Mouse (Mus musculus) limb, embryonic 13.5 days (tissue): ENCODE measurements around the gene Plcg2. TPM values are rescaled to one million over a fixed set of nuclear protein-coding genes. Genes with fewer than 3 reads are reported as not detected.

Experiments used
- ATAC-seq: fragments of 200-750 bp; cut with Nextera tagmentation; 2 replicates; pipeline ENCODE4 v1.8.0; 2017; ENCODE audit warnings: low read depth, moderate number of reproducible peaks, moderate TSS enrichment; ENCODE audit not compliant: low FRiP score
- H3K27ac ChIP-seq: fragments of 300-500 bp; sonication (generic); 2 replicates; pipeline ENCODE4 v1.5.1; 2015; ENCODE audit warnings: inconsistent platforms, mild to moderate bottlenecking, moderate library complexity
- H3K27me3 ChIP-seq: fragments of 300-500 bp; sonication (generic); 2 replicates; pipeline ENCODE4 v1.6.1; 2015; ENCODE audit warnings: mild to moderate bottlenecking, inconsistent platforms
- H3K36me3 ChIP-seq: fragments of 300-500 bp; sonication (generic); 2 replicates; pipeline ENCODE4 v1.6.1; 2015; ENCODE audit warnings: inconsistent platforms, mild to moderate bottlenecking, moderate library complexity
- H3K4me1 ChIP-seq: fragments of 300-500 bp; sonication (generic); 2 replicates; pipeline ENCODE4 v1.6.1; 2015; ENCODE audit warnings: inconsistent platforms
- H3K4me2 ChIP-seq: fragments of 300-500 bp; sonication (generic); replicated peaks from 2 replicates; pipeline ENCODE4 v1.6.1; 2015; ENCODE audit warnings: inconsistent platforms, mild to moderate bottlenecking, moderate library complexity
- H3K4me3 ChIP-seq: fragments of 300-500 bp; sonication (generic); 2 replicates; pipeline ENCODE4 v1.5.1; 2015; ENCODE audit warnings: moderate library complexity, mild to moderate bottlenecking, inconsistent platforms
- H3K9ac ChIP-seq: fragments of 300-500 bp; sonication (generic); 2 replicates; pipeline ENCODE4 v1.6.1; 2015; ENCODE audit warnings: mild to moderate bottlenecking, inconsistent platforms
- H3K9me3 ChIP-seq: fragments of 300-500 bp; sonication (generic); 2 replicates; pipeline ENCODE4 v1.6.1; 2016; ENCODE audit warnings: inconsistent platforms
- WGBS: fragments of 180-500 bp; shearing (Covaris S2); methylation state at CpG from one replicate; pipeline ENCODE4 v1.1.7; 2015; 5-methylcytosine and 5-hydroxymethylcytosine counted together
- polyA plus RNA-seq: library from polyadenylated mRNA; unstranded; fragments of >200 nt; fragmentation: Nextera tagmentation; extraction: Ambion mirVana; gene quantifications from 2 replicates; pipeline ENCODE4 v1.2.1, GENCODE M21; 2015

The Plcg2 gene
- polyA plus RNA-seq, 1 experiment from 2014 or later: 3.5 TPM

DNA sequence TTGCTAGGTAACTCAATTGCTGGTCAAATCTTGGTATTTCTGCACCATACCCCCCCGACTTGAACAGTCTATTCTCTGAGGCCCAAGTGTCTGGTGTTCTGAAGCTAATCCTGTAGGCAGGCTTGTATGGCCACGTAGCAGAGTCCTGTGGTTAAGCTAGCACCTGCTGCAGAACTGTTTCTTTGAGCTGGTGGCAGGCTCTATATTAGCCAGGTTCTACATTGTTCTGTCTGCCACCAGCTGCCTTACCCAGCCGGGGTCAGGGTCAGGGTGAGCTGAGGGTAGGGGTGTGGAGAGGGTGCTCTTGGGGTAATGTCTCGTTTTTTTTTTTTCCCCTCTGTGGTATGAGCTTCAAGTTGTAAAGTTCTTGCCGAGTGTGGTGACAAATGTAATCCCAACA lies 31.1 kb downstream of the Plcg2 start:
- Histone ChIP-seq H3K4me1 (0 out of 2 replicates have a peak, but pooled peaks cover 2% of the 10 kb centered on the region), H3K27me3 (no peaks in the 10 kb centered on the region), H3K27ac (no peak overlapping the region), H3K4me3 (no peak overlapping the region), H3K4me2 (no peak overlapping the region), H3K9ac (no peak overlapping the region), H3K36me3 (no peaks in the 10 kb centered on the region), H3K9me3 (no peaks in the 10 kb centered on the region)
- peak; percentile 32; the same call in 1 of the 2 replicates for ATAC-seq
- 65% methylated on average over 5 of the region's 5 CpGs for WGBS

DNA sequence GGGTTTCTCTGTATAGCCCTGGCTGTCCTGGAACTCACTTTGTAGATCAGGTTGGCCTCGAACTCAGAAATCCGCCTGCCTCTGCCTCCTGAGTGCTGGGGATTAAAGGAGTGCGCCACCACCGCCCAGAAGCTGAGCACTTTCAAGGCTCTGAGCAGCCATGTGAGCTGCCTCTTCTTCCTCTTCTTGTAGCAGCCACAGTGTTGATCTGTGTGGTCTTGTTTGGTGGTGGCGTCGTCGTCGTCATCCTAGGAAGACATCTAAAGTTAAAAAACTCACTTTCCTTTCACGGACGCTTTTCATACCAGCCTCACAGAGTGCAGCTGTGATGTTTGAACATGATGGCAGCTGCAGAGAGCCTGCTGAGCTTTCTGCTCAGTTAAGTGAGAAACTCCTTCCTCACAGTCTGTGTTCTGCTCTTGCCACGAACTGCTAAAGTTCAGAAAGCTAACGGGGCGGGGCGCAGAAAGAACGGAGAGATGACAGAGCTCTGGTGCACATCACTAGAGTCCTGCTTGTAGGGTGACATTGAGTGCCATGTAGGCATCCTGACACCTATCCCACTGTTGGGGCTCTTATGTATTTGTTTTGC lies 34.4 kb downstream of the Plcg2 start:
- Histone ChIP-seq H3K4me3 (no peak overlapping the region), H3K27ac (no peak overlapping the region), H3K4me1 (no peaks in the 10 kb centered on the region), H3K27me3 (no peaks in the 10 kb centered on the region), H3K4me2 (no peak overlapping the region), H3K9ac (no peak overlapping the region), H3K9me3 (no peaks in the 10 kb centered on the region), H3K36me3 (no peaks in the 10 kb centered on the region)
- 88% methylated on average over 15 of the region's 15 CpGs for WGBS
- no peak for ATAC-seq

DNA sequence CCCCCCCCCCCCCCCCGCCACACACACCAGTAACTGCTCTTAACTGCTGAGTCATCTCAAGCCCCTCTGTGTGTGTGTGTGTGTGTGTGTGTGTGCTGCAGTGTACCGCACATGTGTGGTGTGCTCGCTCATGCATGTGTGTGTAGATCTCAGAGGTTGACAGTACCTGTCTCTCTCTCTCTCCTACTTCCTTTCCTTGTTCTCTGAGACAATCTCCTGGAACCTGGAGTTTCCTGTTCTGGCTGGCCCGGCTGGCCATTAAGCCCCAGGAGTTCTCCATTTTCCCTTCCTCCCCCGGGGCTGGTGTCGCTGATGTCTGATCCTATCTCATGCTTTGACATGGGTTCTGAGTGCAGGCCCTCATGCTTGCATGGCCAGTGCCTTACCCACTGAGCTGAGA lies 38.8 kb downstream of the Plcg2 start:
- no peaks in the 10 kb centered on the region for H3K9me3 ChIP-seq
- no peak for ATAC-seq
- H3K36me3 ChIP-seq: no peaks in the 10 kb centered on the region
- H3K9ac ChIP-seq: no peak overlapping the region
- 55% methylated on average over 5 of the region's 6 CpGs for WGBS
- H3K27me3 ChIP-seq: no peaks in the 10 kb centered on the region
- no peak overlapping the region for H3K4me3 ChIP-seq
- no peak overlapping the region for H3K4me2 ChIP-seq
- no peak overlapping the region for H3K27ac ChIP-seq
- no peaks in the 10 kb centered on the region for H3K4me1 ChIP-seq

GRCm38 (mm10) chr8:117537751-117538150 lies 39.7 kb downstream of the Plcg2 start:
- no peaks in the 10 kb centered on the region for H3K4me1 ChIP-seq
- ATAC-seq: no peak
- H3K4me2 ChIP-seq: no peak overlapping the region
- H3K36me3 ChIP-seq: no peaks in the 10 kb centered on the region
- H3K4me3 ChIP-seq: no peak overlapping the region
- no peak overlapping the region for H3K27ac ChIP-seq
- H3K27me3 ChIP-seq: no peaks in the 10 kb centered on the region
- H3K9ac ChIP-seq: no peak overlapping the region
- 63% methylated on average over 7 of the region's 7 CpGs for WGBS
- H3K9me3 ChIP-seq: no peaks in the 10 kb centered on the region

GRCm38 (mm10) chr8:117542951-117543350 lies 44.9 kb downstream of the Plcg2 start:
- Histone ChIP-seq H3K9ac (no peak overlapping the region), H3K27me3 (no peaks in the 10 kb centered on the region), H3K4me2 (no peak overlapping the region), H3K4me3 (no peak overlapping the region), H3K9me3 (no peaks in the 10 kb centered on the region), H3K36me3 (no peaks in the 10 kb centered on the region), H3K27ac (no peak overlapping the region), H3K4me1 (no peaks in the 10 kb centered on the region)
- no peak for ATAC-seq

DNA sequence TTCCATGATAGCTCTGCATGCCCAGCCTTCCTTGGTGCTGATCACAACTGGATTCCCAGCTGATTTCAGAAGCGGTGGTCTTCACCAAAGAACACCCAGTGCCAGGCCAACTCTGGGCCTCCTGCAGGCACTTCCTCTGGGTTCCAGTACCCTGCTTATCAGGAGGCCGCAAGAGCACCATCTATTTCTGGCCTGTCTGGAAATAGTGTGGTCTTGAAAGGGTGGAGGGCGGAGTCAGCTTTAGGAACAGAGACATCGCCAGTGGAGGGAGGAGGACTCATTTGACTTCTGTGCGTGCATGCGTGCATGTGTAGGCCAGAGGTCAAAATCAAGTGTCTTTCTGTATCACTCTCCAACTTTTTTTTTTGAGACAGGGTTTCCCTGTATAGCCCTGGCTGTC lies 45.7 kb downstream of the Plcg2 start:
- no peaks in the 10 kb centered on the region for H3K36me3 ChIP-seq
- 83% methylated on average over 6 of the region's 6 CpGs for WGBS
- no peak overlapping the region for H3K27ac ChIP-seq
- no peaks in the 10 kb centered on the region for H3K9me3 ChIP-seq
- no peak overlapping the region for H3K4me2 ChIP-seq
- ATAC-seq: no peak
- no peaks in the 10 kb centered on the region for H3K4me1 ChIP-seq
- no peaks in the 10 kb centered on the region for H3K27me3 ChIP-seq
- H3K4me3 ChIP-seq: no peak overlapping the region
- H3K9ac ChIP-seq: no peak overlapping the region

DNA sequence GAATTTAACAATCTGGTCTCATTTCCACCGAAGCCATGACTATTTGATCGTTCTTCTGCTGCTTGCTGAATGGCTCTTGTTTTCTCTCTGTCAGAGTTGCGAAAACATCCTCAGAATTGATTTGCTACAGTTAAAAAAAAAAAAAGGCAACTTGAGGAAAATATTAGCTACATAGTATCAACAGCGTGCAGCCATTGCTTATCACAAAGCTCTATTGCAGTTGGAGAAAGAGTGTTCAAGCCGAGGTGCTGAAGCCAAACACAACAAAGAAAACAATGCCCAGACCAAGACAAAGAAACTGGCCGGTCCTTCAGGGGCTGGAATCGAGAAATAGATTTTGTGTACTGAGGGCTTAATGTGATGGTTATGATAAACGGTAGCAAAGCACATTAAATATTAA lies 47.0 kb downstream of the Plcg2 start:
- H3K27me3 ChIP-seq: no peaks in the 10 kb centered on the region
- H3K4me3 ChIP-seq: no peak overlapping the region
- H3K36me3 ChIP-seq: no peaks in the 10 kb centered on the region
- no peaks in the 10 kb centered on the region for H3K4me1 ChIP-seq
- no peak for ATAC-seq
- no peak overlapping the region for H3K9ac ChIP-seq
- no peak overlapping the region for H3K4me2 ChIP-seq
- 89% methylated on average over 8 of the region's 8 CpGs for WGBS
- H3K9me3 ChIP-seq: no peaks in the 10 kb centered on the region
- H3K27ac ChIP-seq: no peak overlapping the region

DNA sequence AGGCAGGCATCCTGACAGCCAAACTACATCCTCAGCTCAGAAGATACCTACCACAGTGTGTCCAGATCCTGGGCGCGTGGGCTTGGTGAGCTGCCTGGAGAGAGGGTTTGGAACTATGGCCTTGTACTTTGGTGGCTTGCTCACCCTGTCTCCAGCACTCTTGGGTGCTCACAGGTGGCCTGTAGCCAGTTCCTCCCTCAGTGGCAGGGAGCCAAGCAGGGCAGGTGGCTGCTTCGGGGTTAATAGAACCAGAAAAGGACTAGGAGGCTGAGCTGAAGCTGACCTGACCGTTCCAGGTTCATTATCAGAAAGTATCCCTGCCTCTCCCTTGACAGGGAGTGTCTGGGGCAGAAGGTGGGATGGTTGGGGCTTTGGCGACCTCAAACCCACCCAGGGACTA lies 48.3 kb downstream of the Plcg2 start:
- 72% methylated on average over 5 of the region's 5 CpGs for WGBS
- Histone ChIP-seq H3K27me3 (no peaks in the 10 kb centered on the region), H3K27ac (no peak overlapping the region), H3K9ac (no peak overlapping the region), H3K9me3 (no peaks in the 10 kb centered on the region), H3K4me2 (no peak overlapping the region), H3K36me3 (no peaks in the 10 kb centered on the region), H3K4me1 (no peaks in the 10 kb centered on the region), H3K4me3 (no peak overlapping the region)
- no peak for ATAC-seq

DNA sequence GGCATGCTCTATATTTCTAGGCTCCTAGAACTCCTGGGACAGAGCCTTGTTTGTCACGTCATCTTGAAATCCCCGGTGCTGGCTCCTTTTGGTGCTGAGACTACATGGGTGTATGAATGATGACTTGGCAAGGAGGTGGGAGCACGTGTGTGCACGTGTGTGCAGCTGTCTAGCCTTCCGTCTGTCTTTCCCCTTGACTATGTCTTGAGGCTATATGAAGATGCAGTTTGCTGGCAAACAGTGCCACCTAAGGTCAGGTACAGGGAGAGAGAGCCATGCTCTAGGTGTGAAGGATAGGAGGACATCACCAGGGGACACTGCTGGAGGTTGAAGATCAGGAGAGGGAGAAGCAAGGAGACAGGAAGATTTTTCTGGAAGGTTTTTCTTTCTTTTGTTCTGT lies 49.9 kb downstream of the Plcg2 start:
- H3K27me3 ChIP-seq: no peaks in the 10 kb centered on the region
- H3K27ac ChIP-seq: no peak overlapping the region
- no peak for ATAC-seq
- H3K4me3 ChIP-seq: no peak overlapping the region
- H3K9ac ChIP-seq: no peak overlapping the region
- 84% methylated on average over 5 of the region's 5 CpGs for WGBS
- H3K4me1 ChIP-seq: no peaks in the 10 kb centered on the region
- H3K36me3 ChIP-seq: no peaks in the 10 kb centered on the region
- H3K4me2 ChIP-seq: no peak overlapping the region
- no peaks in the 10 kb centered on the region for H3K9me3 ChIP-seq

GRCm38 (mm10) chr8:117548453-117548852 lies 50.4 kb downstream of the Plcg2 start:
- ATAC-seq: no peak
- H3K9me3 ChIP-seq: no peaks in the 10 kb centered on the region
- no peak overlapping the region for H3K4me2 ChIP-seq
- H3K9ac ChIP-seq: no peak overlapping the region
- H3K4me3 ChIP-seq: no peak overlapping the region
- no peaks in the 10 kb centered on the region for H3K4me1 ChIP-seq
- WGBS: 81% methylated on average over 4 of the region's 4 CpGs
- H3K27me3 ChIP-seq: no peaks in the 10 kb centered on the region
- no peak overlapping the region for H3K27ac ChIP-seq
- no peaks in the 10 kb centered on the region for H3K36me3 ChIP-seq

- Histone ChIP-seq H3K9me3 (no peaks in the 10 kb centered on the region), H3K27ac (no peak overlapping the region), H3K27me3 (no peaks in the 10 kb centered on the region), H3K4me3 (no peak overlapping the region), H3K4me1 (no peaks in the 10 kb centered on the region), H3K9ac (no peak overlapping the region), H3K36me3 (no peaks in the 10 kb centered on the region), H3K4me2 (no peak overlapping the region)
- no peak for ATAC-seq
- WGBS: 91% methylated on average over 5 of the region's 5 CpGs
Observed at GRCm38 (mm10) chr8:117550529-117550928, 52.4 kb downstream of the Plcg2 start.

DNA sequence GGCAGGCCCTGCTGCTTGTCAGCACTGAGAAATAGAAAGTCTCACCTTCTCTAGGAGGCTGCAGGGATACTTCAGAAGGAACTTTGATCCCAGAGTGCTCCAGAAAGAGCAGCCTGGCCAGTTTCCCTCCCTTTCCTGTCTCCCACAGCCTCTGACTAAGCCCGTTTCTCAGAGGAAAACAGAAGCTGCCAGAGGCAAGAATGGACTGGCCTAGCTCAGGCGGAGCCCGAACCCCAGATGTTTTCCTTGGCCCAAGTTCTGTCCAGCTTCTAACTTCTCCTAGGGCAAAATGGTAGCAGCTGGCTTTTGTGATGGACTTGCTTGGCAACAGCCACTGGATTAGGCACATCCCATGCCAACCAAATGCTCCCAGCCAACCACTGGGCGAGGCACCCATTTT lies 62.9 kb downstream of the Plcg2 start:
- Histone ChIP-seq H3K27me3 (peaks cover 20% of the 10 kb centered on the region; the same call in 1 of the 2 replicates), H3K4me2 (no peak overlapping the region), H3K4me1 (peaks cover 12% of the 10 kb centered on the region), H3K9me3 (no peaks in the 10 kb centered on the region), H3K4me3 (no peak overlapping the region), H3K9ac (no peak overlapping the region), H3K36me3 (no peaks in the 10 kb centered on the region), H3K27ac (no peak overlapping the region)
- WGBS: 57% methylated on average over 4 of the region's 4 CpGs
- no peak for ATAC-seq

- H3K4me3 ChIP-seq: peak overlapping the region; percentile 24
- H3K36me3 ChIP-seq: no peaks in the 10 kb centered on the region
- no peaks in the 10 kb centered on the region for H3K9me3 ChIP-seq
- no peak overlapping the region; the same call in 1 of the 2 replicates for H3K9ac ChIP-seq
- peak overlapping the region; percentile 58 for H3K4me2 ChIP-seq
- H3K4me1 ChIP-seq: peaks cover 12% of the 10 kb centered on the region
- H3K27ac ChIP-seq: no peak overlapping the region
- 9% methylated on average over 17 of the region's 17 CpGs for WGBS
- peak; percentile 36; the same call in 1 of the 2 replicates for ATAC-seq
- H3K27me3 ChIP-seq: peaks cover 20% of the 10 kb centered on the region; the same call in 1 of the 2 replicates
Observed at GRCm38 (mm10) chr8:117561735-117562361, 63.8 kb downstream of the Plcg2 start.
